Mouse (Mus musculus) ES-E14 (cell line): ENCODE data around the gene Krtap31-1.

Experiments used
- CHD2 ChIP-seq: IDR thresholded peaks from 2 replicates; pipeline ENCODE4 v1.6.1; 2014; ENCODE audit warnings: mild to moderate bottlenecking, low read depth, low read length, inconsistent platforms
- HCFC1 ChIP-seq: IDR thresholded peaks from 2 replicates; pipeline ENCODE4 v1.6.1; 2012; ENCODE audit warnings: low read length, inconsistent platforms, borderline replicate concordance; ENCODE audit not compliant: insufficient read depth
- MAFK ChIP-seq: IDR thresholded peaks from 2 replicates; pipeline ENCODE4 v1.6.1; 2014; ENCODE audit warnings: mild to moderate bottlenecking, low read depth, low read length, inconsistent platforms; ENCODE audit not compliant: insufficient read depth
- ZC3H11A ChIP-seq: IDR thresholded peaks from 2 replicates; pipeline ENCODE4 v1.6.1; 2012; ENCODE audit warnings: low read depth, mild to moderate bottlenecking, inconsistent platforms, low read length, borderline replicate concordance
- ZNF384 ChIP-seq: IDR thresholded peaks from 2 replicates; pipeline ENCODE4 v1.6.1; 2012; ENCODE audit warnings: low read depth, low read length, inconsistent platforms

DNA sequence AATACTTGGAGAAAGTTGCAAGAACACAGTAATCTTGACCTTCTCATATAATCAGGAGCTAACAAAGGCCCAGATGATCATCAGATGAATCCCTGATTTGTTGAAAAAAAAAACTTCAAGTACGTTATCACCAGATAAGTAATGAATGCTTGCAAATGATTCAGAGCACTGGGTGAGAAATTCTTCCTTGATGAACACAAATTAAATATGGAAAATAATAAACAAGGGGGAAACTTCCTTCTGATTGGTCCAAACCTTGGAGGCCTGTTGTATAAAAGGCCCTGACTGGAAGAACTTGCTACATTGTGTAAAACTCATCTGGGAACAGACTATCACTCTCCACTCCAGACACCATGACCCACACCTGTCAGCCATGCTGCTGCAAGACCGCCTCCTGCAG is at the start of gene Krtap31-1:
- TF ChIP-seq ZC3H11A (no peak), MAFK (no peak), ZNF384 (no peak), HCFC1 (no peak), CHD2 (no peak)
